Mouse (Mus musculus) right cerebral cortex, postnatal 10 days (tissue): Measurements from ENCODE around the gene Fkbp1a.
A peak's percentile ranks its signal among the peaks of the same experiment; 100 is the strongest.

Experiments
- DNase-seq, 2 experiments: peaks; one replicate each; pipeline ENCODE4 v3.0.0; 2021; ENCODE audit warnings: low spot score in 2 of 2

Fkbp1a gene

GRCm38 (mm10) chr2:151546571-151546970 lies 4.3 kb downstream of the Fkbp1a start:
- DNase-seq, result no peak

GRCm38 (mm10) chr2:151549615-151550121 lies 7.4 kb downstream of the Fkbp1a start:
- DNase-seq, result no peak

- DNase-seq, result no peak
Measured at GRCm38 (mm10) chr2:151562930-151563921, 20.9 kb downstream of the Fkbp1a start.

- no peak for DNase-seq
Measured at GRCm38 (mm10) chr2:151564006-151564405, 21.7 kb downstream of the Fkbp1a start.

- DNase-seq, result no peak
Measured at GRCm38 (mm10) chr2:151564986-151565385, 22.7 kb downstream of the Fkbp1a start.

GRCm38 (mm10) chr2:151566856-151567255 lies 24.6 kb downstream of the Fkbp1a start:
- no peak for DNase-seq

- DNase-seq, result no peak
Measured at GRCm38 (mm10) chr2:151569452-151569851, 27.2 kb downstream of the Fkbp1a start.

- no peak for DNase-seq
Measured at GRCm38 (mm10) chr2:151571873-151572700, 29.8 kb downstream of the Fkbp1a start, which contains the start of gene Sdcbp2. Gene Sdcbp2, plus strand, starts transcription at chr2:151572622.

GRCm38 (mm10) chr2:151573667-151574066 lies 31.4 kb downstream of the Fkbp1a start:
- no peak for DNase-seq

GRCm38 (mm10) chr2:151574607-151575006 lies 32.3 kb downstream of the Fkbp1a start:
- peak; percentile 54 to 60 for DNase-seq

GRCm38 (mm10) chr2:151575119-151575698 lies 32.9 kb downstream of the Fkbp1a start:
- peak in 1 of 2 experiments; percentile 52 for DNase-seq

GRCm38 (mm10) chr2:151575699-151576389 lies 33.6 kb downstream of the Fkbp1a start:
- peak; percentile 96 to 97 for DNase-seq

- DNase-seq, result no peak
Measured at GRCm38 (mm10) chr2:151579183-151579582, 36.9 kb downstream of the Fkbp1a start.

GRCm38 (mm10) chr2:151580945-151581344 lies 38.7 kb downstream of the Fkbp1a start:
- DNase-seq, result no peak

- DNase-seq, result peak; percentile 26 to 34
Measured at GRCm38 (mm10) chr2:151585934-151586333, 43.7 kb downstream of the Fkbp1a start.

GRCm38 (mm10) chr2:151586807-151587206 lies 44.5 kb downstream of the Fkbp1a start:
- DNase-seq, result peak in 1 of 2 experiments; percentile 21

GRCm38 (mm10) chr2:151587306-151587705 lies 45.0 kb downstream of the Fkbp1a start:
- peak in 1 of 2 experiments; percentile 32 for DNase-seq

- no peak for DNase-seq
Measured at GRCm38 (mm10) chr2:151598068-151598467, 55.8 kb downstream of the Fkbp1a start.

- peak in 1 of 2 experiments; percentile 28 for DNase-seq
Measured at GRCm38 (mm10) chr2:151602106-151602505, 59.8 kb downstream of the Fkbp1a start.

GRCm38 (mm10) chr2:151603630-151604029 lies 61.3 kb downstream of the Fkbp1a start:
- DNase-seq, result peak; percentile 73 to 78

GRCm38 (mm10) chr2:151605437-151605987 lies 63.2 kb downstream of the Fkbp1a start:
- DNase-seq, result peak; percentile 83 to 89
